Mouse (Mus musculus): ENCODE data around the gene Patj. TPM values are rescaled to one million over a fixed set of nuclear protein-coding genes. Genes with fewer than 3 reads are reported as not detected.

Gene Patj
- total and polyA plus RNA-seq, 3 experiments = 0.19 to 0.46 TPM; not detected in 1

- Histone ChIP-seq H3K27me3 (ENCODE audit: control insufficient read depth in 1 of 2, insufficient read depth in 2 of 2, low read length in 2 of 2) (no peaks in the 10 kb centered on the region; a peak in 1 of 4 replicates), H3K27ac (ENCODE audit: control insufficient read depth, low read depth, low read length) (no peak overlapping the region), H3K79me2 (ENCODE audit: control insufficient read depth, insufficient read depth, low read length, poor library complexity) (no peaks in the 10 kb centered on the region), H3K4me3 (ENCODE audit: control insufficient read depth in 1 of 2, insufficient read depth in 1 of 2, low read depth in 2 of 2, low read length in 2 of 2) (no peak overlapping the region), H3K4me1 (ENCODE audit: control insufficient read depth in 1 of 2, insufficient read depth in 2 of 2, low read length in 2 of 2) (no peaks in the 10 kb centered on the region), H3K9ac (ENCODE audit: control insufficient read depth, low read depth, low read length, poor library complexity, severe bottlenecking) (no peak overlapping the region), H3K9me3 (replicated peaks; ENCODE audit: insufficient read depth, low read length) (no peaks in the 10 kb centered on the region), H3K36me3 (ENCODE audit: control insufficient read depth in 1 of 2, insufficient read depth in 2 of 2, low read length in 2 of 2) (no peaks in the 10 kb centered on the region)
- DNase-seq (ENCODE audit: low read depth, low spot score) = no peak
- no peak for TF ChIP-seq MXI1 (IDR thresholded peaks at IDR 0.05; ENCODE audit: low read depth, low read length)
These were observed 239.7 kb downstream of the Patj start for GRCm38 (mm10) chr4:98635140-98635837.

DNA sequence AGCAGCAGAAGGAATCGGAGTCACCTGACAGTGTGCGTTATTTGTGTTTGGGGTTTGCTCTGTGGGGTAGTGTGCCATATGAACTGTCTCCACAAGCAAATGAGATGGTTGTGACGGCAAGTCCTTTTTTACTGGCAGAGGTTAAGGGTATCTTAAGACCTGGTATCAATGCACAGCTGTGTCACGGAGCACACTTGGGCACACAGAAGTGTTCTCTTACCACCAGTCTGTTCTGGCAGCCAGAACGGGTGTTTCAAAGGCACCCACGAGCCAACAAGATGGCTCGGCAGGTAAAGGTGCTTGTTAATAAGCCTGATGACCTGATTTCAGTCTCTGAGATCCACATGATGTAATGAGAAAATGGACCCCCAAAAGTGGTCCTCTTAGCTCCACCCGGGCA lies 243.1 kb downstream of the Patj start:
- no peak overlapping the region for H3K9ac ChIP-seq (ENCODE audit: control insufficient read depth, low read depth, low read length, poor library complexity, severe bottlenecking)
- no peak overlapping the region for H3K4me3 ChIP-seq (ENCODE audit: control insufficient read depth in 1 of 2, insufficient read depth in 1 of 2, low read depth in 2 of 2, low read length in 2 of 2)
- no peaks in the 10 kb centered on the region for H3K9me3 ChIP-seq (replicated peaks; ENCODE audit: insufficient read depth, low read length)
- TF ChIP-seq USF1 (IDR thresholded peaks at IDR 0.05; ENCODE audit: low read depth, low read length) (no peak), JUND (IDR thresholded peaks at IDR 0.05; ENCODE audit: low read depth, low read length) (no peak), ZMIZ1 (IDR thresholded peaks at IDR 0.05; ENCODE audit: low read depth, low read length) (no peak), EP300 (IDR thresholded peaks at IDR 0.05; ENCODE audit: low read depth in 1 of 2, low read length in 2 of 2) (no peak), MAX (IDR thresholded peaks at IDR 0.05; ENCODE audit: low read length) (no peak), KAT2A (conservative IDR thresholded peaks at IDR 0.05; ENCODE audit: low read depth, low read length) (no peak), HCFC1 (IDR thresholded peaks at IDR 0.05; ENCODE audit: low read depth, low read length) (no peak), GABPA (IDR thresholded peaks at IDR 0.05; ENCODE audit: low read depth, low read length) (no peak), NRF1 (IDR thresholded peaks at IDR 0.05; ENCODE audit: insufficient read depth, low read depth, low read length, poor library complexity, severe bottlenecking) (no peak), CHD1 (IDR thresholded peaks at IDR 0.05; ENCODE audit: low read depth, low read length) (no peak), MYC (IDR thresholded peaks at IDR 0.05; ENCODE audit: low read depth, low read length) (no peak), RAD21 (IDR thresholded peaks at IDR 0.05; ENCODE audit: low read depth, low read length) (no peak), ZC3H11A (IDR thresholded peaks at IDR 0.05; ENCODE audit: low read depth, low read length) (no peak), E2F4 (IDR thresholded peaks at IDR 0.05; ENCODE audit: borderline replicate concordance, low read depth, low read length) (no peak), ETS1 (IDR thresholded peaks at IDR 0.05; ENCODE audit: low read depth, low read length) (no peak)
- no peaks in the 10 kb centered on the region for H3K4me1 ChIP-seq (ENCODE audit: control insufficient read depth in 1 of 2, insufficient read depth in 2 of 2, low read length in 2 of 2)
- H3K79me2 ChIP-seq (ENCODE audit: control insufficient read depth, insufficient read depth, low read length, poor library complexity) = no peaks in the 10 kb centered on the region
- H3K27ac ChIP-seq (ENCODE audit: control insufficient read depth, low read depth, low read length) = no peak overlapping the region
- DNase-seq (ENCODE audit: low read depth, low spot score) = no peak
- no peaks in the 10 kb centered on the region for H3K36me3 ChIP-seq (ENCODE audit: control insufficient read depth in 1 of 2, insufficient read depth in 2 of 2, low read length in 2 of 2)
- no peaks in the 10 kb centered on the region; a peak in 1 of 4 replicates for H3K27me3 ChIP-seq (ENCODE audit: control insufficient read depth in 1 of 2, insufficient read depth in 2 of 2, low read length in 2 of 2)
